Mouse (Mus musculus) thymus, adult 2 months (tissue): ENCODE results near the gene Flot2. TPM values are rescaled to one million over a fixed set of nuclear protein-coding genes. Genes with fewer than 3 reads are reported as not detected.
A peak's percentile ranks its signal among the peaks of the same experiment; 100 is the strongest.

Source experiments
- DNase-seq: peaks from one replicate; pipeline ENCODE4 v3.0.0; 2021
- H3K27ac ChIP-seq: fragments of 200-500 bp; 2 replicates; pipeline ENCODE4 v1.5.1; 2012; ENCODE audit warnings: low read length, control low read depth; ENCODE audit not compliant: control insufficient read depth, insufficient read depth
- H3K27me3 ChIP-seq: fragments of 200-500 bp; 2 replicates; pipeline ENCODE4 v1.6.1; 2012; ENCODE audit warnings: mild to moderate bottlenecking, low read length, moderate library complexity, mixed read lengths; ENCODE audit not compliant: control insufficient read depth, insufficient read depth
- H3K36me3 ChIP-seq: fragments of 200-500 bp; 2 replicates; pipeline ENCODE4 v1.6.1; 2012; ENCODE audit warnings: mild to moderate bottlenecking, low read length, moderate library complexity; ENCODE audit not compliant: control insufficient read depth, insufficient read depth
- H3K4me1 ChIP-seq: fragments of 200-500 bp; replicated peaks from 2 replicates; pipeline ENCODE4 v1.6.1; 2012; ENCODE audit warnings: low read length; ENCODE audit not compliant: control insufficient read depth, insufficient read depth
- H3K4me3 ChIP-seq: fragments of 200-500 bp; 2 replicates; pipeline ENCODE4 v1.5.1; 2012; ENCODE audit warnings: mild to moderate bottlenecking, low read length, control low read depth, moderate library complexity; ENCODE audit not compliant: control insufficient read depth, insufficient read depth
- CTCF ChIP-seq: fragments of 200-500 bp; IDR thresholded peaks from 2 replicates; pipeline ENCODE4 v1.5.1; 2012; ENCODE audit warnings: mild to moderate bottlenecking, control low read depth, low read length, moderate library complexity, borderline replicate concordance; ENCODE audit not compliant: control insufficient read depth, poor library complexity, insufficient read depth; ENCODE audit errors: extremely low read depth
- POLR2A ChIP-seq: fragments of 200-500 bp; IDR thresholded peaks from 2 replicates; pipeline ENCODE4 v1.6.1; 2012; ENCODE audit warnings: mild to moderate bottlenecking, low read length, control low read depth, moderate library complexity; ENCODE audit not compliant: control insufficient read depth, poor library complexity, insufficient read depth; ENCODE audit errors: extremely low read depth
- WGBS: fragments of 180-500 bp; shearing (Covaris S2); methylation state at CpG from one replicate; pipeline ENCODE4 v1.1.7; 2018; 5-methylcytosine and 5-hydroxymethylcytosine counted together
- polyA plus RNA-seq: library from polyadenylated mRNA; depleted of rRNA; stranded (reverse); fragments of >200 nt; gene quantifications from 2 replicates; pipeline ENCODE4 v1.2.3, GENCODE M21; 2012

Gene Flot2
- polyA plus RNA-seq, 1 experiment = 136 TPM

GRCm38 (mm10) chr11:78086925-78087479 lies 49.3 kb downstream of the Flot2 start:
- no peak for DNase-seq
- Histone ChIP-seq H3K27me3 (no peaks in the 10 kb centered on the region), H3K4me1 (no peaks in the 10 kb centered on the region), H3K36me3 (no peaks in the 10 kb centered on the region), H3K27ac (no peak overlapping the region), H3K4me3 (no peak overlapping the region)
- TF ChIP-seq POLR2A (no peak), CTCF (no peak)
- WGBS = 82% methylated on average over 4 of the region's 4 CpGs

GRCm38 (mm10) chr11:78087756-78088281 lies 50.1 kb downstream of the Flot2 start:
- no peaks in the 10 kb centered on the region for H3K27me3 ChIP-seq
- TF ChIP-seq CTCF (no peak), POLR2A (no peak)
- H3K36me3 ChIP-seq = no peaks in the 10 kb centered on the region
- 90% methylated on average over 5 of the region's 5 CpGs for WGBS
- H3K4me1 ChIP-seq = no peaks in the 10 kb centered on the region
- no peak overlapping the region for H3K27ac ChIP-seq
- no peak for DNase-seq
- H3K4me3 ChIP-seq = no peak overlapping the region

GRCm38 (mm10) chr11:78094137-78094503 lies 56.4 kb downstream of the Flot2 start:
- H3K36me3 ChIP-seq = no peaks in the 10 kb centered on the region
- 48% methylated on average over 11 of the region's 11 CpGs for WGBS
- DNase-seq = no peak
- H3K4me1 ChIP-seq = peaks cover 4% of the 10 kb centered on the region; the same call in 1 of the 2 replicates
- peak overlapping the region; percentile 64 for H3K4me3 ChIP-seq
- H3K27me3 ChIP-seq = no peaks in the 10 kb centered on the region
- no peak overlapping the region for H3K27ac ChIP-seq
- TF ChIP-seq POLR2A (no peak), CTCF (no peak)

GRCm38 (mm10) chr11:78094504-78095143 lies 56.9 kb downstream of the Flot2 start, which contains the start of gene Fam222b:
Fam222b (plus strand) TSS chr11:78094660.
- no peaks in the 10 kb centered on the region for H3K36me3 ChIP-seq
- WGBS = under 1% methylated on average over 38 of the region's 38 CpGs
- H3K4me3 ChIP-seq = peak within 1 kb of the TSS; percentile 64
- no peak within 1 kb of the TSS for H3K27ac ChIP-seq
- H3K27me3 ChIP-seq = no peaks in the 10 kb centered on the region
- TF ChIP-seq CTCF (peak; percentile 30; the same call in 1 of the 2 replicates), POLR2A (peak; percentile 46; the same call in 1 of the 2 replicates)
- peak; percentile 85 for DNase-seq
- H3K4me1 ChIP-seq = peaks cover 4% of the 10 kb centered on the region; the same call in 1 of the 2 replicates

GRCm38 (mm10) chr11:78095144-78095516 lies 57.4 kb downstream of the Flot2 start:
- Histone ChIP-seq H3K27me3 (no peaks in the 10 kb centered on the region), H3K4me1 (peaks cover 4% of the 10 kb centered on the region; the same call in 1 of the 2 replicates), H3K36me3 (no peaks in the 10 kb centered on the region), H3K27ac (no peak overlapping the region), H3K4me3 (peak overlapping the region; percentile 64)
- whole genome bisulfite sequencing = 34% methylated on average over 5 of the region's 5 CpGs
- TF ChIP-seq CTCF = no peak
- no peak for TF ChIP-seq POLR2A
- DNase-seq = no peak

GRCm38 (mm10) chr11:78097077-78097476 lies 59.3 kb downstream of the Flot2 start:
- H3K27ac ChIP-seq = no peak overlapping the region
- no peaks in the 10 kb centered on the region for H3K27me3 ChIP-seq
- peaks cover 4% of the 10 kb centered on the region; the same call in 1 of the 2 replicates for H3K4me1 ChIP-seq
- DNase-seq = no peak
- WGBS = 84% methylated on average over 3 of the region's 3 CpGs
- H3K36me3 ChIP-seq = no peaks in the 10 kb centered on the region
- TF ChIP-seq CTCF = no peak
- no peak for TF ChIP-seq POLR2A
- no peak overlapping the region for H3K4me3 ChIP-seq
